ENCODE assay signal across 8 mouse cellular contexts in the genomic region with DNA sequence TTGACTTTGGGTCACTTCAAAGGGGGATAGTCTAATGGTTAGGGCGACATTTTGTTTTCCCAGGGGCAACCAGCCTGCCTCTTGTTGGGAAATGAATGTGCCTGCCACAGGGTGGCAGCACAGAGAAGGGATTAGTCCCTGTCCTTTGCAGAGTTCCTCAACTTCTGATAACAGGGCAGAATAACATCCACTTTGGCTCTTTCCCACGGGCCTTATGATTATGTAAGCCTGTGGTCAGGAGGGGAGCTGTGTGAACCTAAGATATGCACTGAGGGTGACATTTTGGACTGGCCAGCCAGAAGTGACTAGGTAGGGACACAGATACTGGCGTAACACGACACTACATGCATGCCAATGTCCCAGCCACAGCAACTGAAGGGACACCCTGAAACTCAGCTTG. TPM values are rescaled to one million over a fixed set of nuclear protein-coding genes. Genes with fewer than 3 reads are reported as not detected.
DNase-seq lines count a peak whose midpoint lies in the region; ATAC-seq lines count a peak whose summit lies in the region.

No protein-coding gene starts in this region.

- peak; percentile 26; the same call in 1 of the 2 replicates for ATAC-seq in forebrain, embryonic 14.5 days
- ATAC-seq in limb, embryonic 13.5 days (ENCODE audit: low FRiP score, low read depth): no peak
- peak; percentile 71 for ATAC-seq in monocyte, adult 5-6 weeks (replicated peaks; ENCODE audit: insufficient number of reproducible peaks, low FRiP score, low TSS enrichment, poor library complexity, severe bottlenecking)

- peak; percentile 53 for DNase-seq in left cerebral cortex, adult 11 months (ENCODE audit: low spot score)
- DNase-seq in left cerebral cortex, adult 8-10 months (ENCODE audit: low spot score in 2 of 2): no peak
- DNase-seq in adrenal gland, adult 18-20 months (ENCODE audit: low spot score in 2 of 2): peak; percentile 33 to 63
- peak; percentile 62 for DNase-seq in forebrain, embryonic 14.5 days (ENCODE audit: low spot score)
- DNase-seq in induced T-regulatory cell, adult 2 months (ENCODE audit: low read depth): peak; percentile 70
- peak; percentile 50 for DNase-seq in thymus, postnatal 0 days (ENCODE audit: low spot score)

- no peak overlapping the region for H3K4me3 ChIP-seq in forebrain, embryonic 14.5 days (ENCODE audit: low read depth, low read length)
- H3K4me3 ChIP-seq in limb, embryonic 13.5 days: no peak overlapping the region

- H3K4me1 ChIP-seq in forebrain, embryonic 14.5 days (ENCODE audit: control insufficient read depth, insufficient read depth, low read length): no peaks in the 10 kb centered on the region
- H3K4me1 ChIP-seq in limb, embryonic 13.5 days: 0 out of 2 replicates have a peak, but pooled peaks cover 3% of the 10 kb centered on the region

- WGBS in forebrain, embryonic 14.5 days: 35% methylated on average over 4 of the region's 4 CpGs
- WGBS in limb, embryonic 13.5 days: 41% methylated on average over 4 of the region's 4 CpGs

- no peaks in the 10 kb centered on the region for H3K27me3 ChIP-seq in forebrain, embryonic 14.5 days (replicated peaks; ENCODE audit: control insufficient read depth, insufficient read depth, low read length)
- H3K27me3 ChIP-seq in limb, embryonic 13.5 days: no peaks in the 10 kb centered on the region

- H3K4me2 ChIP-seq in forebrain, embryonic 14.5 days (ENCODE audit: low read length): no peak overlapping the region
- H3K4me2 ChIP-seq in limb, embryonic 13.5 days (replicated peaks): no peak overlapping the region

- no peaks in the 10 kb centered on the region for H3K9me3 ChIP-seq in forebrain, embryonic 14.5 days (replicated peaks; ENCODE audit: control insufficient read depth, low read length)
- no peaks in the 10 kb centered on the region for H3K9me3 ChIP-seq in limb, embryonic 13.5 days

- no peaks in the 10 kb centered on the region for H3K36me3 ChIP-seq in forebrain, embryonic 14.5 days (ENCODE audit: control insufficient read depth, insufficient read depth, low read length)
- no peaks in the 10 kb centered on the region for H3K36me3 ChIP-seq in limb, embryonic 13.5 days

- H3K9ac ChIP-seq in forebrain, embryonic 14.5 days (ENCODE audit: low read length): no peak overlapping the region
- 0 out of 2 replicates have a peak overlapping the region, but pooled peaks have one; percentile 32 for H3K9ac ChIP-seq in limb, embryonic 13.5 days

- no peak overlapping the region for H3K27ac ChIP-seq in forebrain, embryonic 14.5 days (ENCODE audit: low read depth, low read length)
- H3K27ac ChIP-seq in limb, embryonic 13.5 days: no peak overlapping the region

RNA-seq across cellular contexts. Expression of a gene that starts 5.6 kb away (rescaled TPM):
- total RNA-seq in left cerebral cortex, adult 8-10 months (2022): 100 to 1,000 TPM; 503 to 593 (median 546) TPM
- total RNA-seq in adrenal gland, adult 18-20 months (2021): 1,000 to 10,000 TPM; 1,000 to 1,116 TPM
- polyA plus RNA-seq in forebrain, embryonic 14.5 days (2014; fragmentation: Nextera tagmentation; extraction: Ambion mirVana): 1,359 and 1,743 TPM in 2 replicates
- 2,055 and 2,057 TPM in 2 replicates for polyA plus RNA-seq in limb, embryonic 13.5 days (2015; fragmentation: Nextera tagmentation; extraction: Ambion mirVana)
- total RNA-seq in monocyte, adult 5-6 weeks (2017): 1,916 to 2,189 TPM (median 2,052 TPM) in 3 replicates
- 3,802 and 3,817 TPM in 2 replicates for polyA plus RNA-seq in thymus, postnatal 0 days (2015; fragmentation: Nextera tagmentation; extraction: Ambion mirVana)

RNA-seq across cellular contexts. Expression of a gene that starts 24.1 kb away (rescaled TPM):
- 1 to 10 TPM; 4.3 to 5.4 (median 4.7) TPM for total RNA-seq in left cerebral cortex, adult 8-10 months (2022)
- under 1 TPM; 0.58 to 0.80 TPM for total RNA-seq in adrenal gland, adult 18-20 months (2021)
- 1.4 and 1.6 TPM in 2 replicates for polyA plus RNA-seq in forebrain, embryonic 14.5 days (2014; fragmentation: Nextera tagmentation; extraction: Ambion mirVana)
- polyA plus RNA-seq in limb, embryonic 13.5 days (2015; fragmentation: Nextera tagmentation; extraction: Ambion mirVana): 0.41 and 0.54 TPM in 2 replicates
- not detected in 3 replicates for total RNA-seq in monocyte, adult 5-6 weeks (2017)
- polyA plus RNA-seq in thymus, postnatal 0 days (2015; fragmentation: Nextera tagmentation; extraction: Ambion mirVana): 0.20 and 0.33 TPM in 2 replicates

RNA-seq across cellular contexts. Expression of a gene that starts 39.1 kb away (rescaled TPM):
- total RNA-seq in left cerebral cortex, adult 8-10 months (2022): 1 to 10 TPM; 7.8 to 9.4 (median 8.1) TPM
- total RNA-seq in adrenal gland, adult 18-20 months (2021): 1 to 10 TPM; 1.6 to 2.0 TPM
- polyA plus RNA-seq in forebrain, embryonic 14.5 days (2014; fragmentation: Nextera tagmentation; extraction: Ambion mirVana): 9.3 and 11.3 TPM in 2 replicates
- 23.6 and 27.7 TPM in 2 replicates for polyA plus RNA-seq in limb, embryonic 13.5 days (2015; fragmentation: Nextera tagmentation; extraction: Ambion mirVana)
- total RNA-seq in monocyte, adult 5-6 weeks (2017): 9.7 to 13.3 TPM (median 11.5 TPM) in 3 replicates
- polyA plus RNA-seq in thymus, postnatal 0 days (2015; fragmentation: Nextera tagmentation; extraction: Ambion mirVana): 18.7 and 20.8 TPM in 2 replicates

RNA-seq across cellular contexts. Expression of a gene that starts 39.2 kb away (rescaled TPM):
- 10 to 100 TPM; 27.1 to 30.5 (median 27.7) TPM for total RNA-seq in left cerebral cortex, adult 8-10 months (2022)
- total RNA-seq in adrenal gland, adult 18-20 months (2021): 10 to 100 TPM; 14.7 to 15.1 TPM
- polyA plus RNA-seq in forebrain, embryonic 14.5 days (2014; fragmentation: Nextera tagmentation; extraction: Ambion mirVana): 16.9 and 23.2 TPM in 2 replicates
- 25.8 and 27.9 TPM in 2 replicates for polyA plus RNA-seq in limb, embryonic 13.5 days (2015; fragmentation: Nextera tagmentation; extraction: Ambion mirVana)
- 1.1 to 1.2 TPM (median 1.1 TPM) in 3 replicates for total RNA-seq in monocyte, adult 5-6 weeks (2017)
- polyA plus RNA-seq in thymus, postnatal 0 days (2015; fragmentation: Nextera tagmentation; extraction: Ambion mirVana): 8.2 and 11.0 TPM in 2 replicates

RNA-seq across cellular contexts. Expression of a gene that starts 39.8 kb away (rescaled TPM):
- 1 to 10 TPM; 3.2 to 3.4 (median 3.2) TPM for total RNA-seq in left cerebral cortex, adult 8-10 months (2022)
- total RNA-seq in adrenal gland, adult 18-20 months (2021): 1 to 10 TPM; 5.8 to 9.5 TPM
- polyA plus RNA-seq in forebrain, embryonic 14.5 days (2014; fragmentation: Nextera tagmentation; extraction: Ambion mirVana): 14.4 and 17.1 TPM in 2 replicates
- polyA plus RNA-seq in limb, embryonic 13.5 days (2015; fragmentation: Nextera tagmentation; extraction: Ambion mirVana): 48.1 and 56.8 TPM in 2 replicates
- total RNA-seq in monocyte, adult 5-6 weeks (2017): 0.10 to 0.53 TPM (median 0.19 TPM) in 3 replicates
- polyA plus RNA-seq in thymus, postnatal 0 days (2015; fragmentation: Nextera tagmentation; extraction: Ambion mirVana): 4.5 and 5.3 TPM in 2 replicates

Comparison
In these comparisons a context has a peak if more than half of its experiments do, and no peak if none do; other contexts are left out.
1. DNase-seq: peak in left cerebral cortex, adult 11 months (single experiment), adrenal gland, adult 18-20 months (2 of 2), forebrain, embryonic 14.5 days (single experiment), induced T-regulatory cell, adult 2 months (single experiment) and thymus, postnatal 0 days (single experiment); none in left cerebral cortex, adult 8-10 months (0 of 2).